1 mouse cellular context compared by ENCODE assay signal in genomic region chr9:101204059-101204458, GRCm38 (mm10).
TF ChIP-seq lines count a peak whose summit lies in the region.

No protein-coding gene starts in this region.

TF ChIP-seq in CH12.LX, 34 proteins besides CTCF, POLR2A, EP300 and RAD21 (continued from another document):
- TF ChIP-seq RCOR1 (conservative IDR thresholded peaks at IDR 0.05; ENCODE audit: low read depth, low read length) (no peak), HCFC1 (IDR thresholded peaks at IDR 0.05; ENCODE audit: low read depth, low read length) (no peak), MXI1 (IDR thresholded peaks at IDR 0.05; ENCODE audit: low read depth, low read length) (no peak)
